Mouse (Mus musculus) right cerebral cortex, postnatal 14 days (tissue): Measurements from ENCODE around the gene P4hb.

Experiments
- DNase-seq: peaks from one replicate; pipeline ENCODE4 v3.0.0; 2022

Gene P4hb

DNA sequence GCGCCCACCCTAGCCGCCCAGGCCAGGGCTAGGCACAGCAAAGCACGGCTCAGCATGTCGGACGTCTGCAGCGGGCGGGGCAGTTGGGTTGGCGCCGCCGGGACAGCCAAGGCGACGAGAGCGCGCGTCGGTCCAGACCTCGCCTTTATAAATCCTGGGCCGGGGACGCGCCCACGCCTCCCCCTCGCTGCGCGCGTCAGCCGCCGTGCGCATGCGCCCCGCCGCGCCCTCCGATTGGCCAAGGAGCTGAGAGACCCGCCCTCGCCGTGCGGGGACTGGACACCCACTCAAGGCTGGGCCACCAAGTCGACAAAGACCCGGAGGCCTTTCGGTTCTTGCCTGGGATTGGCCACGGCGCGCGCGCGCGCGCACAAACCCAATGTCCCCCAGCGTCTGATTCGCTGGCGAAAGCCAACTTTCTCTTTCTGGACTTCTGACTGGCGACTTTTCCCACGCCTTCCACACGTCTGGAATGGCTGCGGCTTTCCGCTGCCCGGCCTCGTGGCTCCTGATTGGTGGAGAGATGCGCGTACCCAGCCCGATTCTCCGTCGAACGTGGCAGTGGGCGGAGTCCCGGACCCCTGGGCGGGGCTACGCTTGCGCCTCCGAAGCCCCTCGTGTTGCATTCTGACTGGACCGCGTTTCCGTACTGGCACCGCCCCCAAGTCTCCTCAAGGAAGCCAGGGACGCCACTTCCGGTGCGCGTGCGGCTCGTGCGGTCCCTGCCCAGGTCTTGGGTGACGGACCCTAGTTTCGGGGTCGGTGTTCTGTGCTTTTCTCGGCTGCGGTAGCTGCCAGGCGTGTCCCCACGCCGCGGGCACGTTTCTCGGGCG is at the start of gene P4hb:
P4hb (minus strand) TSS at position 502 of the 833 bp plus-strand sequence.
- peak; percentile 99 for DNase-seq

DNA sequence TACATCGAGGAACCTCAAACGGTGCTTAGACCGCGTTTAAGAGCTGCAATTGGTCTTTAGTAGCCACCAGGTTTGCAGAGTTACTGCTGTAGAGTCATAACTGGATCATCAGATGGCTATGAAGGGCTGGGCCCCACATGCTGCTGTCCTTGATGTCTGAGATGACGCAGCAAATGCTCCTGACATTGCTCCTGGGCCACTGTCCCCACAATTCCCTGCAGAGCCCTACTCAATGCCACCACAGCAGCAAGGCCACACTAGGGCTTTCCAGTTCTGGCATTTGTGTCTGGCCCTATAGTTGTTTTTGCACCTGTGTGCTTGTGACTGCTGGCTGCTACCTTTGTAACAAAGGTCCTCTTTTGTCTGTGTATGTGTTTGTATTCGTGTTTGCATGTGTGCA is 49.8 kb upstream of the P4hb start:
- no peak for DNase-seq

DNA sequence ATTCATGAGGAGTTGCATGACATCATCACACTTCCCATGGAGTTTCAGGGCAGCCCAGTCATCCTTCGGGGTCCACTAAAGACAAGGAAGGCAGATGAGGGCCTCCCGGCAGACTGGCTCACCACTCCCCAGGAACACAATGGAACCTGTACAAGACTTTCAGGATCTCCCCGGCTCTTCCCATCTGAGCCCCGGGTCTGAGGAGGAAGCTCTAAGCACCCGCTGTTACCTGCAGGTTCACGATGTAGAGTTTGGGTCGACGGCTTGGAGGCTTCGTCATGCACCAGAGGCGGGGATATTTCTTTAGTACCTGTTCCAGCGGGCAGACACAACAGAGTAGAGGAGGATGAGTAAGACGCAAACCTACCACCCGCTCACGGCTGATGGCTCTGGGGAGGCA is 47.1 kb upstream of the P4hb start:
- DNase-seq = no peak

DNA sequence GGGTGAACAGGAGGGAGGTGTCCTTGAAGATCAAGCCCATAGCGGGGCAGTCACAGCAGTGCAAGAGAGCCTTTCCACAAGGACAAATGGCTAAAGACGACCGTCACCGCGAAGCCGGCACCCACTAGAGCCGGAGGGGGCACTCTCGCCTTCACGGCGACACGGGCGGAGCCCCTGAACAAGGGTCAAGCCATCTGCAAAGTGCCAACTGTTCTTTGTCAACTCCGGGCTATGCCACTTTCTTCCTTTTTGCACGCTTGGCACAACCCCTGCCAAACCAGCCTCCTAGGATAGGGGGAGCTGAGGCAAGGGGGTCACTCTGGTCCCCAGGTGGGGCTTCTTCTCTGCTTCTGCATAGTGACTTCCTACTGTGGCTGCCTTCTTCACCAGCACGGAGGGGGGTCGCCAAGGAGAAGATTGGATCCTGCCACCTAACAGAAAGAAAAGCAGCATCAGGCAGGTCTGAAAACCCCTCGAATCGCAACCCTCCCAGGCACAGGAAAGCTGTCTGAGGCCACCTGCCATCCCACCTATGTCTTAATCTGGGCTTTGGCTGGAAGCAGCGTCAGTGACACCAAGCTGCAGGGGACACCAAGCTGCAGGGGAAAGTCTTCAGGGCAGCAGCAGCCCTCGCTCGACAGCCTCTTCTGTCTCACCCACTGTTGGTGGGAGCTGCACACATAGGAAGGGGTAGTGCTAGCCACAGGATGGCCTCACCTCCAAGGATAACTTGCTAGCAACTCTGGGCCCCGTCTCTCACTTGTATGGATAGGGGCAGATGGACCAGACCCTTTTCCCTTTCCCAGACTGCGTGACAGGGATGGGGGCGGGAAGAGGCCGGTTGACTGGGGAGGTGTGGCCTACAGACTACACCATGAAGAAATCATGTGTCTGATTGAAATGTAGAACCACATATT is 45.8 kb upstream of the P4hb start:
- no peak for DNase-seq

DNA sequence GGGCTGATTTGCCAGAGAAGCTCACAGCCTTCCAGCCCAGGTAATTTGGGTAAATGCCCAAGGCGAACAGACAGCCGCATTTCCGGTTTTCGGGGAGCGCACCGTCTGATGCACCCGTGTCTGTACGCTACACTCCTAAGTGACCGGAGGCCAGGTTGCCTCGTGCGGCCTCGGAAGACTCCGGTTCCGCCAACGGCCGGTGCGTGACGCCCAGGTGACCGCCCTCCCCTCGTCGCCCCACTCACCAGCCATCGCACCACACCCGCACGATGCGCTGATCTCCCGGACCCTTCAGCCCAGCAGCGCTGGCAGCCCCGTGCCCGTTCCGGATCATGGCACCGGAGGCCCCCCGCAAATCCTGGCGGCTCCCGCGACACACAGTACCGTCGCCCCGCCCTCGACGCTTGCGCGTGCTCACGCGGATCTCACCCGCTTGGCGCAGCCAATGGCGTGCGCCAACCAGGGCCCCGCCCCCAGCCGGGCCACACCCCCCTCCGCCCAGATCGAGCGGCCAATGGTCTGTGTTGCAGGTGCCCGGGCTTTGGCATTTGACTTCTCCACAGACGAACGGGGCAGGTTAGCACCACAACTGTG is 44.6 kb upstream of the P4hb start, which contains the start of gene Pcyt2:
Pcyt2 (minus strand) TSS at position 418 of the 594 bp plus-strand sequence.
- DNase-seq = peak; percentile 91

DNA sequence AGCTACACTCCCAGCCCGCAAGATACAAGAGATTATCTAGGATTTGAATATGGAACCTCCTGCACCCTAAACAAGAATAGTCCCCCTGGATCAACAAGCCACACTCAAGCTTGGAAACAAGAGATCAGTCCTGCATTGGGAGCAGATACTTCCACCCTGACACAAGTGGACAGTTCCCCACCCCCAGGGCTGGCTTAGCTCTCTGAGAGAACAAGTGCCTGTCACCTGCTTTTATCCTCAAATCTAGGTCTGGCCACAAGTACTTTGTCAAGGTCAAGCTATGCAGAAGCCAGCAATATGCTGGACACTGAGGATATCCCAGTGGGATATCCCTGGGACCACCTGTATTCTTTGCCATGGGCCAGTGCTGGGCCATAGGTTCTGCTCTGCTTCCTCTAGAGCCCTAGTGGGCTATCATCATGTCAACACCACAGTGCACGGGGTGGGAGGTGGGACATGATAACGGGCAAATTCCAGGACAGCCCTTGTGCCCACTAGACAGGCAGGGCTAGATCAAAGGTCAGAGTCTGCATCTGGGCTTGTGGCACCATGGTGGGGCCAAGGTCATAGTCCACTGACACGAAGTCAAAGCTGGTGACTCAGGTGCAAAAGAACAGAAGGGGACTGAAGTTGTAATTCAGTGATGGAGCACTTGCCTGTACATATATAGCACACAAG is 43.7 kb upstream of the P4hb start:
- no peak for DNase-seq

DNA sequence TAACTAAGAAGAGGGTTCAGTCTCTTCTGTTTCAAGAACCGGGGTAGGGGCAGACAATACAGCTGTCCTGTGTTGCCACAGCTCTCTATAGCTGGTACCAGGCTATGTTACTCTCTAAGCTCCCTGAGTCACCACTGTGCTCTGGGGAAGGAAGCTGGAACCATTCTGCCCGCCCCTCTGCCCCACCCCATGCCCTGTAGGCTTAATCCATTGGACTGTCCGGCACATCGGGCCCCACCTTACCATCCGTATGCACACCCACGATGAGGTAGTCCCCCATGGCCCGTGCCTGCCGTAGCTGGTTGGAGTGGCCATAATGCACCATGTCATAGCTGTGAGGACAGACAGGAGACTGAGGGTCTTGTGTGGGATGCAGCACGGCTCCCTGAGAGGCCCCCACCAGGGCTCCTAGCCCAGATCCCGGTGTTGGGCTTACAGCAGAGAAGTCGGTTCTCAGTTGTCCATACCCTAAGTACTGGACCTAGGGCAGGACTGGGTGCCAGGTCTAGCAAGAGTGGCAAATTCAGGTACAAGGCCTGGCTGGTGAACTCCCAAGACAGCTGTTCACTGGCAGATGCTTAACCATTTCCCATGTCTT is 42.7 kb upstream of the P4hb start:
- DNase-seq = no peak

DNA sequence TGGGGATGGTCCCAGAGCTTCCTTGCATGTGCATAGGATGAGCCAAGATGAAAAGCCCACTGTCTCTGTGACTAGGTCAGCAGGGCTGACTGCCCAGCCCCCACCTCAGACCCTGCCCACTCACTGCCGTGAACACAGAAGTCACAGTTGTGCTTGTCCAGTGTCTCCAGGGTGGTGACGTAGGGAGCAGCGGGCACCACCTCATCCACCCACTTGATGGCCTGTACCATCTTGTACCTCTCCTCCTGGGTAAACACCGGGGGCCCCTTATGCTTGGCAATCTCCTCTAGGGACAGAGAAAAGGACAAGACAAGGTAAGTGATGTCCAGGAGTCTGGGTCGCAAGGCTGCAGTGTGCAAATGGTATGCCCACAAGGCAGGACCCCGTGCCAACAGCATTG is 42.1 kb upstream of the P4hb start:
- DNase-seq = no peak

DNA sequence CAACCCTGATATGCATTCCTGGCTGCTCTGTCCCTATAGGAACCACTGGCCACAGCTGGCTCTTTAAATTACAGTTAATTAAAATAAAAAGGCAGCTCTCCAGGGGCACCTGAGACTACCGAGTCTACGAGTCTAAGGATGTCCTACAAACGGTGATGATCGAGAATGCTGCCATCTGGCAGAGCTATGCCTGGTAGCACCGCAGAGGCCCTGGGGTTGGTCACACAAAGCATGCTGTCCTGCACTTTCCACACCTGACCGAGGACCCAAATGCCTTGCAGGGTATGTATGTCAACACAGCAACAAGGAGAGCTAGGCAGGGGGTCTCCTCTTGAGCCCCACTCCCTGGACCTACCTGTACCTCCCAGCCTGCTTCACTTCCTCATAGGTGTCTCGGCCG is 40.9 kb upstream of the P4hb start:
- DNase-seq = no peak

DNA sequence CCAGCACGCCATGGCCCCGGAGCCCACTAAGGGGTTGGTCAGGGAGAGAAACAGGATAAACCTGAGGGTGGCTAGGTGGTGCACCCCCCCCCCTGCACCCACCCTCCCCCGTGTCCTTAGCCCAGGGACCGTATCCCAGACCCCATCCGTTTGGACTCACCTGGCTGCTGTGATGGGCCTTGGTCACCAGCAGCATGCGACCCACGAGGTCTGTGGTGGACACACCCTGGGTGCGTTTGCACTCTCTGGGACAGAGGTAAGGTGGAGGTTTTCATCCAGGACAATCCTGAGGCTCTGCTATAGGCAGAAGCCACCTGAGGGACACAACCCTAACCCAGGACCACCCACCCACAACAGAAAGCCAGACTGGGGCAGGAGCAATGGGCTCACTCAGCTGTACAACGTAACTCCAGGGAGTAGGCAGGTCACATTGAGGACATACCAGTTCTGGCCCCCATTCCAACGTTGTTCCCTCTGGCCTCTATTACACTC is 40.5 kb upstream of the P4hb start:
- no peak for DNase-seq

DNA sequence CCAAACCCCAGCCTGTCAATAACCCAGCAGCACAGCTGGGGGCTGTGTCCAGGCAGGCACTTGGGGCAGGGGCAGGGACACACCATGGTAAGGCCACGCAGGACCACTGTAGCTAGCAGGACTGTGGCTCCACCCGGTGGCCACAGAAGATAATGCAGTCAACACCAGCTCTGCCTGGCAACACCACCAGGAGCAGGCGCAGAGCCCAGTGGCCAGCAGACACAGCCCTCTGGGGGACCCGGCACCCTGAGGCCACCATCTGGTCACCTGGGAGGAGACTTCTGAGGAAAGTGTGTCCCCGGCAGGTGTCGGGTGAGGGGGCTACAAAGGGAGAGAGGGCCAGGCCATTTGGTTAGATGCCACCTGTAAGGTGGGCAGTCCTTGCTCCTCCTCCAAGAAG is 39.7 kb upstream of the P4hb start:
- DNase-seq = peak; percentile 71

DNA sequence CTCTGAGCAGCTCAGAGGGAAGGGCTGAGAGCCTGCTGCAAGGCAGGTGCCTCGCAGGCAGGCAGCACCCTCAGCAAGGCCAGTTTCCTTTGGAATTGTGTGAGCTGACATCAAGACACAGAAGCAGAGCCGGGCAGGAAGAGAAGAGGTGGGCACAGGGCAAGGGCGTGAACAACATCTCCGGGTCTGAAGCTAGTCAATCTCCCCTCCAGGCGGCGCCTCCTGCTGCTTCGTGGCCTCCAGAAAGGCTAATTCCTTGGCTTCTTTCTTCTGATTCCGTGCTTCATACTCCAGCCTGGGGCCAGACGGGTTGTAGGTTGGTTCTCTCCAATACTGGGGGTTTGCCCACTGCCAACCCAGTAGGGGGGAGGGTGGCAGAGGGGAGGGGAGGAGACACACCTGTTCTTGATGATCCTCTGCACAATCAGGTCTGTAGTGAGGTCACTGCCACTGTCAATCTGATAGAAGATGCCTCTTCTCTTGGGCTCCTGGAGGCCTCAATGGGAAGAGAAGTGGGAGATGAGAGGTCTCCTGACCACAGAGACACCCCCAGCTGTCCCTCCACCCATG is 37.5 kb upstream of the P4hb start:
- DNase-seq = no peak

DNA sequence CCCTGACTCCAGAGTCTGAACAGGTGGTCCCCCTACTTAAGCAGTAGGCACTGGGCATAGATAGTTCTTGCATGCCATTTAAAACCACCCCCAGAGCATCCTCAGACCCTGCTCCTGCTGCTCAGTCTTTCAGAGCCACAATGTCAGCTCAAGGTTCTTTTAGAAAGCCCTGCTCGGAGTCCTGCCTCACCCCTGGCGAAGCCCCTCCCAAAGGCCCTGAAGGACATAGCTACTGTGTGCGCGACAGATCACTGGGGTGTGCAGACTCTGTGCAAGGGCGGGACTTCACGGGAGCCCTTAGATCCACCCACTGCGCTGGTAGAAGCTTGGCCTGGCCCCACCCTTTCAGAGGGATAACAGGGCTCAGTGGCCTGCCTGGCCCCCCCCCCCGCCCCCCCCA is 36.2 kb upstream of the P4hb start:
- no peak for DNase-seq

DNA sequence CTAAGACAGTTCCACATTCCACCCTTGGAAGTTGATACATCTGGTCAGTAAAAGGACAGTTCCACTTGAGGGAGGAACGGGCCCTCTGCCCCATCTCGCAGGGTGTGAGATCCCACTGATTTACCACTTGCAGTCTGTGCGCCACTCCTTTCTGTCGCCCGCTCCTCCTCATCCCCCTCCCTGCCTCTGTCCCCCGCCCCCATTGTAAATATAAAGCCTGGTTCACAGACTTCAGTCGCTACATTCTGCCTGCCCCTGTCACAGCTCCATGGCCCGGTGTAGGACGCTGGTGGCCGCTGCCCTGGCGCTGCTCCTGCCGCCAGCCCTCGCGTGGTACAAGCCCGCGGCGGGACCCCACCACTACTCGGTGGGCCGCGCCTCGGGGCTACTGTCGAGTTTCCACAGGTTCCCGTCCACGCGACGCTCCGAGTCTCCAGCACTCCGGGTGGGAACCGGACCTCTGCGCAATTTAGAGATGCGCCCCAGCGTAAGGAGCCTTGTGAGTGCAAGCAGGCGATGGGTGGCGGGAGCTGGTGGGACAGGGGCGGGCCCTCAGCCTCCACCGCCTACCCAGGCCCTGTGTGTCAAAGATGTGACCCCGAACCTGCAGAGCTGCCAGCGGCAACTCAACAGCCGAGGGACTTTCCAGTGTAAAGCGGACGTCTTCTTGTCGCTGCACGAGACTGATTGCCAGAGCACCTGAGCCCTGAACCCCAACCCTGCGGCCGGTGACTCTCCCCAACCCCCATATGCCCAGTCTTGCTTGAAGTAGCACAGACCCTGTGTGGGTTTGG is 35.4 kb upstream of the P4hb start, which contains the start of gene Npb:
Npb (plus strand) TSS at position 237 of the 794 bp plus-strand sequence.
- no peak for DNase-seq

DNA sequence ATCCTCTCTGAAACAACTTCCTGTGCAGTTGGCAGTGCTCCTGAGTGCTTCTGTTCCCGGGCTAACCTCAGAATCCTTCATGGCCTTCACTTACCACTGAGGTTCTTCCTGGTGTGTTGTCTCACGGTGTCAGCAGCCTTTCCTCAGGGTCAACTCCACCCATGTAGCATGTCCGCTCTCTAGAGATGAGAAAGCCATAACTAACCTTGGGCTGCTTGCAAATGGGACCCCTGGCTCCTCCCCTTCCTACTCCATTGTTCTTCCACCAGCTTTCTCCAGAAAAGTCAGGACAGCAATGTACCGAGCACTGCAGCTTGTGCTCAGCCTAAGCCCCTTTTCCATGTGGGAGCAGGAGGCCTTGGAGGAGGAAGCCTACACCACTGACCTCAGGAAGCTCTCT is 33.7 kb upstream of the P4hb start:
- DNase-seq = no peak

DNA sequence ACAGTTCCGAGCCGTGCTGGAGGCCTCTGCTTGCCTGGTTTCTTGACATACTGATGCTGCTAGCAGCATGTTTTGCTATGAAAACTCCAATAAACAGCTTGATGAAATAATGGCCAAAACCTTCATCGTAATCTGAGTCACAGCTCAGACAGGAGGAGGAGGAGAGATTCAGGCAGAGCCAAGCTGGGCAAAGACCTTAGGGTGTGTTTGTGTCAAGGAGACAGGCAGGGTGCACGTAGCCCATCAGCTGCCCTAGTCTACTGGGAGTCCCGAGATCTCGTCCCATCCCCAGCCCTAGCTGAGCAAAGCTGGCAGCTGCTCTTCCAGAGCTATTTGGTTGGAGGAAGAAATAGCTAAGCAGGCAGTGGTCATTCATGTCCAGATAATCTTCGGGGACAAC is 32.6 kb upstream of the P4hb start:
- no peak for DNase-seq

DNA sequence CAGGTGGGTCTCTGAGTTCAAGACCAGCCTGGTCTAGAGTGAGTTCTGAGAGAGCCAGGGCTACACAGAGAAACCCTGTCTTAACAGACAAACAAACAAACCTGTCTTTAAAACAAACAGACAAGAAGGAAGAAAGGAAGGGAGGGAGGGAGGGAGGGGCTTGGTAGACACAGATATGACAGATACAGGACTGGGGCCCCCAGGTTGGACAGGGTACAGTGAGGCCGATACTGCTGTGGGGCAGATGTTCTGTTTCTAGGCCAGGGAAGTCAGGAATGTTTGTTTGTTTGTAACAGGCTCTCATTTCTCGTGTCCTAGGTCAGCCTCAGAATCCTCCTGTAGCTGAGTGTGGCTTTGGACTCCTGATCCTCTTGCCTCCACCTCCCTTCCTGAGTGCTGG is 30.5 kb upstream of the P4hb start:
- no peak for DNase-seq

DNA sequence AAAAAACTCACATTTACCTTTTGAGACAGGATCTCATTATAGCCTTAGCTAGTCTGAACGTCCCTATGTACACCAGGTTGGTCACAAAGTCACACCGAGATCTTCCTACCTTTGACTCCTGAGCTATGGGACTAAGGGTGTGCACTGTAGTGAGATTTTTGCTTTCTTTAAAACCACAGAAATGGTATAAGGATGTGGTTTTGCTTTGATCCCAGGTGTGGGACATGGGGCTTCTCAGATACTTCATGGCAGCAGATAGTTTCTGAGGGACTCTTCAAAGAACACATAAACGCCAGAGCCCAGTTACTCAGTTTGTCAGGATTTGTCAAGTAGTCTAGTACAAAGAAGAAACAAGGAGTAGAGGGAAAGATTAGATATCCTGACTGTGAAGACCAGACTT is 27.7 kb upstream of the P4hb start:
- no peak for DNase-seq

DNA sequence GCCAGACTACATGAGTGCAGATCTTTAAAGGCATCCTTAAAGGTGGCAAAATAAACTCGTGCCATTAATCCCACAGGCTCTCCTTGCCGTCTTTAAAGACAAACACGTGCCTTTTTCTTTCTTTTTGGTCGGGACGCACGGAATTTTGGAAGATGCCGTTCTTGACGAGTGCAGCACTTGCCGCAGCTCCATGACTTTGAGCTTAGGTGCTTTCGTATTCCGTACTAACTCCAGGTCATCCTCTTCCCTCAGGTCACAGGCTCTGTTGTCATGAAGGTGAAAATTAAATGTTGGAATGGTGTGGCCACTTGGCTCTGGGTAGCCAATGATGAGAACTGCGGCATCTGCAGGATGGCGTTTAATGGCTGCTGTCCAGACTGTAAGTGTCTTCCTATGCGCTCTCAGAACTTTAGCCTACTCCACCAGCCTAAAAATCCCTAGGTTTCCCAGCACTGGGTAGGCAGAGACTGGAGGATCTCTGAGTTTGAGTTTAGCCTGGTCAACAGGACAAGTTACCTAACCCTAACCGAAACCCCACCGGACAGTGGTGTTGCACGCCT is 26.0 kb upstream of the P4hb start:
- no peak for DNase-seq

DNA sequence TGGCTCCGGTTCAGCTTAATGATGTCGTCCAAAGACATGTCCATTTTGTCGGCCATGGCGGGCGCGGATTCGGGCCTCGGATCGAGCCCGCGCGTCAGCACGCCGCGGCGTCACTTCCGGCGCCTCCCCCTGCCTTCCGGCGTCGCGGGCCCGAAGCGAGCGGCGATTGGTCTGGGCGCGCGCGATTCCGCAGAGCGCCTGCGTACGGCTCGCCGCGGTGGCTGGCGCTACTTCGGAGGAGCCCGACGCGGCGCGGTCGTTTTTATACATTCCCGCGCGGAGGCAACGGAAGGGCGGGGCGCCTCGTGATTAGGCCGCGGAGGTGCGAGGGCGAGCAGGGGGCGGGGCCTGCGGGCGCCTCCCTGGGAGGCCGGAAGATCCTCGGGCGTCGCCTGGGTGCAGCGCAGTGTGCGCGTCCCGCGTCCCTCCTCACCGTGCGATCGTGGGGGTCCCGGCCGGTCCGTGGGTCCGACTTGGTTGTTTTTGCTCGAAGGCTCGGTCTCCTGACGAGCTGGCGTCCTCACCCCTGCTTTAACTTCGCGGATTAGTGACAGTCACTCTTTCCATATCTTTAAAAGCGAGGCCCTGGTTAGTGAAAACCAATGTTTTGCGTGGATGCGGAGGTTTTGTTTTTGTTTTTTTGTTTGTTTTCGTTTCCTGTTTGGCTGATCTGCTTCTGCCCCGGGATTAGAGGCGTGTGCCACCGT is 25.4 kb upstream of the P4hb start, which contains the start of the genes Alyref and Anapc11:
Alyref (minus strand) TSS at position 83 of the 707 bp plus-strand sequence.
Anapc11 (plus strand) TSS at position 139 of the 707 bp plus-strand sequence.
- DNase-seq = peak; percentile 92
